Mouse (Mus musculus): Measurements from ENCODE around the gene Ston2.

DNA sequence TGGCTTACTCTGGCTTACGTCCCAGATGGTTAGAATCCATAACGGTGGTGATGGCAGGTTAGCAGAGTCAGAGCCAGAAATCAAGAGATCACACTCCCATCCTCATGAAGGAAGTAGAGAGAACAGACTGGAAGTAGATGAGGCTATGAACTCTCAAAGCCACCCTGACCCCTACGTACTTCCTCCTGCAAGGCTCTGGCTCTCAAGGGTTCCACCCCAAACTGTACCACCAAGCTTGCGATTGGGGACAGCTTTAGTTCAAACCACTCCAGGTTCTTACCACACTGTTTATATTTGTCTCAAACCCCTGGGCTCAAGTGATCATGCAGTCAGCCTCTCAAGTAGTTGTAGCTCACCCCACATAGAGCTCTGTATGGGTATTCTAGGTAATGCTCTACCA, 49.8 kb downstream of the Ston2 start:
- TF ChIP-seq POLR2A (IDR thresholded peaks at IDR 0.05; ENCODE audit: extremely low read depth, insufficient read depth, low read length): no peak
- no peak for TF ChIP-seq CTCF (IDR thresholded peaks at IDR 0.05; ENCODE audit: low read depth, low read length)

Data from liver, adult 2 months (tissue).